Mouse (Mus musculus): ENCODE results near the gene Arg1. TPM values are rescaled to one million over a fixed set of nuclear protein-coding genes. Genes with fewer than 3 reads are reported as not detected.
A peak's percentile ranks its signal among the peaks of the same experiment; 100 is the strongest.

Arg1 gene
- total RNA-seq, 1 experiment = 0.80 TPM

GRCm38 (mm10) chr10:24873624-24874023 is 53.7 kb downstream of the Arg1 start:
- Histone ChIP-seq H3K4me3 (ENCODE audit: insufficient read depth in 1 of 2, low read depth in 1 of 2, low read length in 2 of 2, poor library complexity in 1 of 2, severe bottlenecking in 1 of 2) (no peak overlapping the region), H3K9ac (ENCODE audit: insufficient read depth, low read depth, low read length, poor library complexity, severe bottlenecking) (no peak overlapping the region), H3K9me3 (ENCODE audit: control insufficient read depth, insufficient read depth, low read depth, low read length) (no peaks in the 10 kb centered on the region), H3K4me1 (ENCODE audit: control insufficient read depth in 2 of 2, insufficient read depth in 2 of 2, low read length in 2 of 2, poor library complexity in 1 of 2) (0 out of 4 replicates have a peak, but pooled peaks cover 0 to 1% of the 10 kb centered on the region in 2 experiments), H3K36me3 (ENCODE audit: control insufficient read depth, insufficient read depth, low read length, poor library complexity, severe bottlenecking) (peaks cover 30% of the 10 kb centered on the region), H3K27ac (ENCODE audit: insufficient read depth, low read depth, low read length, poor library complexity, severe bottlenecking) (no peak overlapping the region)
- TF ChIP-seq ZC3H11A (IDR thresholded peaks at IDR 0.05; ENCODE audit: borderline replicate concordance, low read depth, low read length) = peak; percentile 23; the same call in 1 of the 2 replicates
- TF ChIP-seq MAFK (IDR thresholded peaks at IDR 0.05; ENCODE audit: insufficient read depth, low read depth, low read length) = no peak
- DNase-seq (ENCODE audit: low read depth, low spot score) = no peak
- in situ Hi-C loops (cut with MboI; ENCODE audit: low sequenced_read_pairs in 2 of 2, unreplicated experiment in 2 of 2) = no loop called here

GRCm38 (mm10) chr10:24869760-24870290 is 57.5 kb downstream of the Arg1 start, which contains the start of gene Med23:
TSS of gene Med23 (plus strand) at chr10:24869986.
- H3K9ac ChIP-seq (ENCODE audit: insufficient read depth, low read depth, low read length, poor library complexity, severe bottlenecking) = peak within 1 kb of the TSS; percentile 91
- no peak within 1 kb of the TSS for H3K27ac ChIP-seq (ENCODE audit: insufficient read depth, low read depth, low read length, poor library complexity, severe bottlenecking)
- TF ChIP-seq ZC3H11A (IDR thresholded peaks at IDR 0.05; ENCODE audit: borderline replicate concordance, low read depth, low read length) (peak; percentile 67; the same call in 1 of the 2 replicates), HCFC1 (IDR thresholded peaks at IDR 0.05; ENCODE audit: borderline replicate concordance, insufficient read depth, low read length) (peak; percentile 90), MAFK (IDR thresholded peaks at IDR 0.05; ENCODE audit: insufficient read depth, low read depth, low read length) (peak; percentile 33; the same call in 1 of the 2 replicates), CHD2 (IDR thresholded peaks at IDR 0.05; ENCODE audit: low read depth, low read length) (0 out of 2 replicates have a peak, but pooled peaks have one; percentile 44), ZNF384 (IDR thresholded peaks at IDR 0.05; ENCODE audit: low read depth, low read length) (0 out of 2 replicates have a peak, but pooled peaks have one; percentile 12)
- H3K4me3 ChIP-seq (ENCODE audit: insufficient read depth in 1 of 2, low read depth in 1 of 2, low read length in 2 of 2, poor library complexity in 1 of 2, severe bottlenecking in 1 of 2) = peak within 1 kb of the TSS; percentile 87 to 88
- peaks cover 13% of the 10 kb centered on the region for H3K36me3 ChIP-seq (ENCODE audit: control insufficient read depth, insufficient read depth, low read length, poor library complexity, severe bottlenecking)
- in situ Hi-C loops (cut with MboI; ENCODE audit: low sequenced_read_pairs in 2 of 2, unreplicated experiment in 2 of 2) = no loop called here
- H3K9me3 ChIP-seq (ENCODE audit: control insufficient read depth, insufficient read depth, low read depth, low read length) = no peaks in the 10 kb centered on the region
- peak; percentile 97 for DNase-seq (ENCODE audit: low read depth, low spot score)
- H3K4me1 ChIP-seq (ENCODE audit: control insufficient read depth in 2 of 2, insufficient read depth in 2 of 2, low read length in 2 of 2, poor library complexity in 1 of 2) = 0 out of 4 replicates have a peak, but pooled peaks cover 0 to 1% of the 10 kb centered on the region in 2 experiments

Other genes with a start within 250 kb of the Arg1 start
- gene Enpp1, start 215.3 kb downstream of the Arg1 start, total RNA-seq (2012; rRNA removed) = 0.62 and 0.69 TPM in 2 replicates
- 43.2 and 96.9 TPM in 2 replicates for gene Enpp3, start 84.7 kb downstream of the Arg1 start, total RNA-seq (2012; rRNA removed)
- gene Med23, start 57.5 kb downstream of the Arg1 start, total RNA-seq (2012; rRNA removed) = 41.9 and 60.1 TPM in 2 replicates

All from ES-E14 (cell line).